Mouse (Mus musculus) intestine, embryonic 14.5 days (tissue): ENCODE results near the gene Amigo3. TPM values are rescaled to one million over a fixed set of nuclear protein-coding genes. Genes with fewer than 3 reads are reported as not detected.
A peak's percentile ranks its signal among the peaks of the same experiment; 100 is the strongest.

Experiments used
- ATAC-seq: fragments of 200-750 bp; cut with Nextera tagmentation; replicated peaks from 2 replicates; pipeline ENCODE4 v1.8.0; 2017; ENCODE audit warnings: low read depth, moderate number of reproducible peaks, moderate TSS enrichment, moderate library complexity; ENCODE audit not compliant: low FRiP score, low TSS enrichment
- DNase-seq: peaks from one replicate; pipeline ENCODE4 v3.0.0-alpha.2; 2018; ENCODE audit warnings: low spot score
- H3K27ac ChIP-seq: fragments of 300-500 bp; sonication (generic); 2 replicates; pipeline ENCODE4 v1.5.1; 2014; ENCODE audit warnings: low read depth, mild to moderate bottlenecking, control low read depth
- H3K27me3 ChIP-seq: fragments of 300-500 bp; sonication (generic); replicated peaks from 2 replicates; pipeline ENCODE4 v1.6.1; 2014; ENCODE audit warnings: low read length, control low read depth; ENCODE audit not compliant: control insufficient read depth, insufficient read depth
- H3K36me3 ChIP-seq: fragments of 300-500 bp; sonication (generic); 2 replicates; pipeline ENCODE4 v1.6.1; 2014; ENCODE audit warnings: low read length, control low read depth; ENCODE audit not compliant: control insufficient read depth, insufficient read depth
- H3K4me1 ChIP-seq: fragments of 300-500 bp; sonication (generic); replicated peaks from 2 replicates; pipeline ENCODE4 v1.6.1; 2014; ENCODE audit warnings: low read length, control low read depth, mixed read lengths; ENCODE audit not compliant: control insufficient read depth, insufficient read depth
- H3K4me2 ChIP-seq: fragments of 300-500 bp; sonication (generic); 2 replicates; pipeline ENCODE4 v1.6.1; 2014; ENCODE audit warnings: low read length
- H3K4me3 ChIP-seq: fragments of 300-500 bp; sonication (generic); 2 replicates; pipeline ENCODE4 v1.5.1; 2014; ENCODE audit warnings: low read depth, low read length, control low read depth, mixed read lengths
- H3K9ac ChIP-seq: fragments of 300-500 bp; sonication (generic); 2 replicates; pipeline ENCODE4 v1.6.1; 2014; ENCODE audit warnings: mild to moderate bottlenecking, low read length
- H3K9me3 ChIP-seq: fragments of 300-500 bp; sonication (generic); 2 replicates; pipeline ENCODE4 v1.6.1; 2016; ENCODE audit warnings: low read length, control low read depth; ENCODE audit not compliant: control insufficient read depth
- WGBS: fragments of 180-500 bp; shearing (Covaris S2); extraction: QIAGEN DNeasy Blood & Tissue Kit; methylation state at CpG from one replicate; pipeline ENCODE4 v1.1.7; 2014; 5-methylcytosine and 5-hydroxymethylcytosine counted together
- polyA plus RNA-seq: library from polyadenylated mRNA; unstranded; fragments of >200 nt; fragmentation: Nextera tagmentation; extraction: Ambion mirVana; gene quantifications from 2 replicates; pipeline ENCODE4 v1.2.1, GENCODE M21; 2014

The Amigo3 gene
- polyA plus RNA-seq, 1 experiment from 2014 or later, result 2.7 TPM

- Histone ChIP-seq H3K36me3 (peaks cover 60% of the 10 kb centered on the region), H3K4me2 (peak overlapping the region; percentile 93), H3K4me3 (peak overlapping the region; percentile 91), H3K4me1 (peaks cover 19% of the 10 kb centered on the region; the same call in 1 of the 2 replicates), H3K9me3 (no peaks in the 10 kb centered on the region), H3K27me3 (no peaks in the 10 kb centered on the region), H3K27ac (peak overlapping the region; percentile 80), H3K9ac (peak overlapping the region; percentile 82)
- 41% methylated on average over 15 of the region's 15 CpGs for WGBS
- DNase-seq (no peak), ATAC-seq (peak; percentile 14)
These were observed 3.3 kb upstream of the Amigo3 start for GRCm38 (mm10) chr9:108049561-108050251.

DNA sequence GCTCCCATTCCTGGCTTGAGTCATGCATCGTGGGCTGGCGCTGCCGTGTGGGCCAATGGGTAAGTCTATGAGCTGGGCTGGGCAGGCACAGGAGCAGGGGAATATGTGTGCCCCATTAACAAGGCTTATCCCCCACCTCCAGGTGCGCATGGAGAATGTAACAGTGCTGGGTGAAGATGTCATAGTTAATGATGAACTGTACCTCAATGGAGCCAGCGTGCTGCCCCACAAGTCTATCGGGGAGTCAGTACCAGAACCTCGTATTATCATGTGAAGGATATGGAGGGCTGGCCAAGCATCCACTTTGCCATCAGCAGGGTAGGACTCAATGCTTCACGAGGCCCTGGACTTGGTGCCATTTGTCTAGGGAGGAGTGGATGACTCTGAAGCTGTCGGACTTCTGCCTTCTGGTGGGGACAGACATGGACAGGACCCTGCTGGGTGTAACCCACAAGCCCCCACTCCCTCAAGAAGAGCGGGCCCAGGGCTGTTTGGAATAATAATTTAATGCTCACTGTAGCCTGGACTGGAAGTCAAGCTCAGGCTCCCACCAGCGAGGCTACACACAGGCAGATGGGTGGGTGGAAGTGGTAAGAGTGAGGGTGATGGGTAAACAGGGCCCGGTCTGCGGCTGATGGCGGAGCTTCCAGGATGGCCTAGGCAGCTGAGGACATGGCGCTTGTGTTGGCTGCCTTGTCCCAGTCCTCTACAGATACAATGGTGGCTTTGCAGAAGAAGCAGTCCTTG lies 1.6 kb upstream of the Amigo3 start:
- 94% methylated on average over 15 of the region's 15 CpGs for WGBS
- H3K27ac ChIP-seq, result no peak overlapping the region
- peaks cover 55% of the 10 kb centered on the region for H3K36me3 ChIP-seq
- H3K9ac ChIP-seq, result no peak overlapping the region
- no peak for ATAC-seq
- no peak for DNase-seq
- H3K9me3 ChIP-seq, result no peaks in the 10 kb centered on the region
- H3K27me3 ChIP-seq, result no peaks in the 10 kb centered on the region
- H3K4me3 ChIP-seq, result no peak overlapping the region
- no peak overlapping the region for H3K4me2 ChIP-seq
- H3K4me1 ChIP-seq, result peaks cover 19% of the 10 kb centered on the region; the same call in 1 of the 2 replicates

DNA sequence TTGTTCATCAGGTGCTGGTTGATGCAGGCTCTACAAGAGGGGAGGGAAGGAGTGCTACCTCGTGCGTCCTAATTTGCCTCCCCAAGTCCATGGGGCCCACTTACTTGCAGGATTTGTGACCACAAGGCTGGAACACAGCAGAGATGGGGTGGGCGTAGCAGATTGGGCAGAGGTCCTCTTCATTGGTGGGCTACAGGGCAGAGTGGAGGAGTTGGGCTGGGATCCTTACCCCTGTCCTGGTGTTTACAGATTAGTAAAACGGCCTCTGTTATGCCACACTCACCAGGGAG lies 1.1 kb upstream of the Amigo3 start:
- no peak overlapping the region for H3K4me2 ChIP-seq
- WGBS, result 79% methylated on average over 4 of the region's 4 CpGs
- no peak overlapping the region for H3K9ac ChIP-seq
- no peak overlapping the region for H3K27ac ChIP-seq
- ATAC-seq (no peak), DNase-seq (no peak)
- H3K4me3 ChIP-seq, result no peak overlapping the region
- H3K4me1 ChIP-seq, result peaks cover 19% of the 10 kb centered on the region; the same call in 1 of the 2 replicates
- H3K9me3 ChIP-seq, result no peaks in the 10 kb centered on the region
- H3K27me3 ChIP-seq, result no peaks in the 10 kb centered on the region
- peaks cover 55% of the 10 kb centered on the region for H3K36me3 ChIP-seq

- peaks cover 51% of the 10 kb centered on the region for H3K36me3 ChIP-seq
- 72% methylated on average over 7 of the region's 7 CpGs for WGBS
- no peak for ATAC-seq
These were observed 548 bp upstream of the Amigo3 start for GRCm38 (mm10) chr9:108052411-108052810.

DNA sequence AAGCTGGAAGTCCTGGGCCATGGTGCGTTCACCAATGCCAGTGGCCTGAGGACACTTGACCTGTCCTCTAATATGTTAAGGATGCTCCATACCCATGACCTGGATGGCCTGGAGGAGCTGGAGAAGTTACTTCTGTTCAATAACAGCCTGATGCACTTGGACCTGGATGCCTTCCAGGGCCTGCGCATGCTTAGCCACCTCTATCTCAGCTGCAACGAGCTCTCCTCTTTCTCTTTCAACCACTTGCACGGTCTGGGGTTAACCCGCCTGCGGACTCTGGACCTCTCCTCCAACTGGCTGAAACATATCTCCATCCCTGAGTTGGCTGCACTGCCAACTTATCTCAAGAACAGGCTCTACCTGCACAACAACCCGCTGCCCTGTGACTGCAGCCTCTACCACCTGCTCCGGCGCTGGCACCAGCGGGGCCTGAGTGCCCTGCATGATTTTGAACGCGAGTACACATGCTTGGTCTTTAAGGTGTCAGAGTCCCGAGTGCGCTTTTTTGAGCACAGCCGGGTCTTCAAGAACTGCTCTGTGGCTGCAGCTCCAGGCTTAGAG lies 786 bp downstream of the Amigo3 start:
- WGBS, result 90% methylated on average over 15 of the region's 15 CpGs
- Histone ChIP-seq H3K9me3 (no peaks in the 10 kb centered on the region), H3K9ac (no peak overlapping the region), H3K4me2 (peak overlapping the region; percentile 47), H3K36me3 (peaks cover 49% of the 10 kb centered on the region), H3K4me3 (no peak overlapping the region), H3K27me3 (no peaks in the 10 kb centered on the region), H3K27ac (0 out of 2 replicates have a peak overlapping the region, but pooled peaks have one; percentile 47), H3K4me1 (peaks cover 12% of the 10 kb centered on the region; the same call in 1 of the 2 replicates)
- DNase-seq, result no peak
- no peak for ATAC-seq

More at GRCm38 (mm10) chr9:108052411-108052810, 548 bp upstream of the Amigo3 start:
- no peaks in the 10 kb centered on the region for H3K9me3 ChIP-seq
- H3K27me3 ChIP-seq, result no peaks in the 10 kb centered on the region
- no peak overlapping the region for H3K4me2 ChIP-seq
- no peak overlapping the region for H3K27ac ChIP-seq
- DNase-seq, result no peak
- no peak overlapping the region for H3K4me3 ChIP-seq
- no peak overlapping the region for H3K9ac ChIP-seq
- peaks cover 19% of the 10 kb centered on the region; the same call in 1 of the 2 replicates for H3K4me1 ChIP-seq

GRCm38 (mm10) chr9:108054331-108055040 lies 1.5 kb downstream of the Amigo3 start:
- peaks cover 12% of the 10 kb centered on the region; the same call in 1 of the 2 replicates for H3K4me1 ChIP-seq
- peaks cover 57% of the 10 kb centered on the region for H3K36me3 ChIP-seq
- H3K4me2 ChIP-seq, result no peak overlapping the region
- no peak for DNase-seq
- no peak overlapping the region for H3K4me3 ChIP-seq
- no peaks in the 10 kb centered on the region for H3K9me3 ChIP-seq
- no peak for ATAC-seq
- no peak overlapping the region for H3K9ac ChIP-seq
- H3K27me3 ChIP-seq, result no peaks in the 10 kb centered on the region
- 90% methylated on average over 22 of the region's 22 CpGs for WGBS
- no peak overlapping the region for H3K27ac ChIP-seq

DNA sequence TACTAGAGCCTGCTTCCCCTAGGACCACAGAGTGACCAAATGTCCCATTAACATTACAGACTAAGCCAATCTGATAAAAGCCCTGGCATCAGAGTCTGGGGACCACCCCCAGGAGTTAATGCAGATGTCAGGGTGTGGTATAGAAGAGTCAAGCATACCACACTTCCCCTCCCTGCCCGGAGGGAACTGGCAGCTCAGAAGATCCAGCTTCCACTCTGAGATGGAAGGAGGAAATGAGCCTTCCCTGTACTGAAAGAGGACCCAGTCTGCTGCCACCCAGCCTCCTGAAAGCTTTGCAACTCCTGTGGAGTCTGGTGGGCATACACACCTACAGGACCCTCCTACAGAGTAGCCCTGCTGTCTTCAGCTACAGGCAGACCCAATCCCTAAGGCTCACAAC lies 2.1 kb downstream of the Amigo3 start:
- H3K36me3 ChIP-seq, result peaks cover 63% of the 10 kb centered on the region
- H3K27ac ChIP-seq, result no peak overlapping the region
- no peak for ATAC-seq
- no peak for DNase-seq
- H3K4me1 ChIP-seq, result peaks cover 6% of the 10 kb centered on the region; the same call in 1 of the 2 replicates
- H3K4me3 ChIP-seq, result no peak overlapping the region
- no peak overlapping the region for H3K9ac ChIP-seq
- 73% methylated on average over 1 of the region's 1 CpGs for WGBS
- H3K4me2 ChIP-seq, result no peak overlapping the region
- no peaks in the 10 kb centered on the region for H3K27me3 ChIP-seq
- no peaks in the 10 kb centered on the region for H3K9me3 ChIP-seq

DNA sequence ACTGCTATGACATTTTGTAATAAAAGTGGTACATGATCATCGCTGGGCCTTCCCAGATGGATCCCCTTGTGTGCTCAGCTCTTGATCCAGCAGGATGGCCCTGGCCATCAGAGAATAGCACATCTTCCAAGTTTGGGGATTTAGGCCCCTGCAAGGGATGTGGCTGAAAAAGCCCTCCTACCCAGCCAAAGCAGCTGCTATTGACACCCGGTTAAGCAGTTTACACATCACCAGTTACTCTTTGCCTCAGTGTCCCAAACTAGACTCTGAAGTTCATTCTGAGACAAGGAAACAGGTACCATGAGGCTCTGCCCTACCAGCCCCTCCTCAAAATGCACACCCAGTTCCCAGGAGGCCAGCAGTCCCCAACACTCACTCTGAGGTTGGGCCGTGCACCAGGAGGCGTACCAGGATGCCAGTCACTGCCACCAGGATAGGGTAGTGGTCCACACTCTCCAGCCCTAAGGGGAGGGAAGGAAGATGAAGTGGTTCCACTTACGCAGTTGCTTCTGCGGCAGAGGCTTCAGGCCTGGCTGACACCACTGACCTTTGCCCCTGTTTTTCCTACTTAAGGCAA lies 2.8 kb downstream of the Amigo3 start:
- Histone ChIP-seq H3K27me3 (no peaks in the 10 kb centered on the region), H3K4me1 (0 out of 2 replicates have a peak, but pooled peaks cover 5% of the 10 kb centered on the region), H3K4me3 (no peak overlapping the region), H3K36me3 (peaks cover 58% of the 10 kb centered on the region), H3K4me2 (no peak overlapping the region), H3K9ac (no peak overlapping the region), H3K27ac (no peak overlapping the region), H3K9me3 (no peaks in the 10 kb centered on the region)
- DNase-seq, result no peak
- WGBS, result 82% methylated on average over 6 of the region's 6 CpGs
- no peak for ATAC-seq
